In the genomic region with DNA sequence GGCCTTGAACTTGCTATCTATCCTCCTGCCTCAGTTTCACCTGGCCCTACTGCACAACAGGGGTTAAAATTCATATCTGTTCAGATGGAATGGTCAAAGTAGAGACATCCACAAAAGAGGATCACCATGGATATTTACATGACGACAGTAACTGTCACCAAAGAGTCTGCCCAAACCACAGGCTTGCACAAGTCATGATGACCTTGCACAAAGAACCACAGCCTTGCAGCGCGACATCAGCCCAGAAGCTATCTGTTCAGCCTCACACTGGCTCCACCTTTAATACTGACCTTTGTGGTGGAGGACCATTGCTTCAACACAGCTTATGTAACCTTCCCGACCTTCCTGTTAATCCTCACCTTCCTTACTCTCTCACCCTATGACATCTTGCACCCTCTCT, we compare ENCODE assay signal across 14 mouse cellular contexts. TPM values are rescaled to one million over a fixed set of nuclear protein-coding genes. Genes with fewer than 3 reads are reported as not detected.
DNase-seq lines count a peak whose midpoint lies in the region; ATAC-seq and TF ChIP-seq lines count a peak whose summit lies in the region.
"Had no signal": no experiment of that assay in that cellular context is flagged by ENCODE, and none has a peak within 500 bp of the region (broad histone marks: within the 10 kb centered on the region; RNA-seq: fewer than 3 reads in every experiment).

No protein-coding gene starts in this region.

- H3K4me2 ChIP-seq in liver, postnatal 0 days (ENCODE audit: low read depth, low read length), result no peak overlapping the region
- H3K4me2 ChIP-seq: kidney, embryonic 15.5 days; limb, embryonic 15.5 days; midbrain, embryonic 15.5 days had no signal

- no peak for TF ChIP-seq CTCF in liver, postnatal 0 days (IDR thresholded peaks at IDR 0.05; ENCODE audit: low read depth)

- no peaks in the 10 kb centered on the region for H3K9me3 ChIP-seq in liver, postnatal 0 days (ENCODE audit: low read length)
- H3K9me3 ChIP-seq: kidney, embryonic 15.5 days; limb, embryonic 15.5 days; midbrain, embryonic 15.5 days had no signal

- H3K4me3 ChIP-seq in liver, postnatal 0 days (ENCODE audit: low read depth, low read length), result no peak overlapping the region
- H3K4me3 ChIP-seq: kidney, embryonic 15.5 days; limb, embryonic 15.5 days; midbrain, embryonic 15.5 days had no signal

- ATAC-seq in common myeloid progenitor, adult 5-6 weeks (replicated peaks; ENCODE audit: low read depth, poor library complexity, severe bottlenecking), result peak; percentile 95
- ATAC-seq in liver, postnatal 0 days, result peak; percentile 85
- ATAC-seq in monocyte, adult 5-6 weeks (replicated peaks; ENCODE audit: insufficient number of reproducible peaks, low FRiP score, low TSS enrichment, poor library complexity, severe bottlenecking), result peak; percentile 68
- ATAC-seq: hindbrain, embryonic 16.5 days; midbrain, embryonic 15.5 days had no signal

- peak overlapping the region; percentile 5; the same call in 1 of the 2 replicates for H3K27ac ChIP-seq in liver, postnatal 0 days (ENCODE audit: low read depth)
- H3K27ac ChIP-seq: kidney, embryonic 15.5 days; limb, embryonic 15.5 days; midbrain, embryonic 15.5 days had no signal

- DNase-seq in adrenal gland, postnatal 14 days, result peak; percentile 60
- peak; percentile 70 for DNase-seq in liver, postnatal 0 days
- no peak for DNase-seq in left cerebral cortex, postnatal 4 days
- DNase-seq in left cerebral cortex, postnatal 36 days (ENCODE audit: low spot score in 2 of 2), result no peak
- DNase-seq in kidney, adult 11 months, result no peak
- DNase-seq: gastrocnemius, postnatal 36 days; thymus, adult 2 months had no signal

- peak; percentile 65 for TF ChIP-seq EP300 in liver, postnatal 0 days (IDR thresholded peaks at IDR 0.05; ENCODE audit: low read depth)

- no peaks in the 10 kb centered on the region for H3K4me1 ChIP-seq in liver, postnatal 0 days (ENCODE audit: insufficient read depth)
- H3K4me1 ChIP-seq: kidney, embryonic 15.5 days; limb, embryonic 15.5 days; midbrain, embryonic 15.5 days had no signal

- H3K36me3 ChIP-seq in liver, postnatal 0 days (replicated peaks; ENCODE audit: insufficient read depth, low read length), result no peaks in the 10 kb centered on the region
- H3K36me3 ChIP-seq: kidney, embryonic 15.5 days; limb, embryonic 15.5 days; midbrain, embryonic 15.5 days had no signal

- H3K9ac ChIP-seq in liver, postnatal 0 days (replicated peaks), result no peak overlapping the region
- H3K9ac ChIP-seq: kidney, embryonic 15.5 days; limb, embryonic 15.5 days; midbrain, embryonic 15.5 days had no signal

- intact Hi-C loops in left cerebral cortex, postnatal 4 days (cut with DNase I), result no loop called here
- intact Hi-C loops in left cerebral cortex, postnatal 36 days (cut with DNase I), result no loop called here

- no peaks in the 10 kb centered on the region for H3K27me3 ChIP-seq in liver, postnatal 0 days (ENCODE audit: insufficient read depth, low read length)
- H3K27me3 ChIP-seq: kidney, embryonic 15.5 days; limb, embryonic 15.5 days; midbrain, embryonic 15.5 days had no signal

- WGBS in liver, postnatal 0 days (ENCODE audit: insufficient replicate concordance), result 21% methylated on average over 4 of the region's 4 CpGs

RNA-seq across cellular contexts. Expression of a gene that starts 17.7 kb away (rescaled TPM):
- 1.1 and 2.2 TPM in 2 replicates for total RNA-seq in adrenal gland, postnatal 14 days (2021)
- 11.4 and 24.8 TPM in 2 replicates for total RNA-seq in common myeloid progenitor, adult 5-6 weeks (2017)
- polyA plus RNA-seq in liver, postnatal 0 days (2015; fragmentation: Nextera tagmentation; extraction: Ambion mirVana), result 7.7 and 9.7 TPM in 2 replicates
- total RNA-seq in monocyte, adult 5-6 weeks (2017), result 204 to 286 TPM (median 215 TPM) in 3 replicates
- under 1 TPM; 0.44 to 0.54 TPM for total RNA-seq in left cerebral cortex, postnatal 4 days (2021)
- total RNA-seq in left cerebral cortex, postnatal 36 days (2021), result under 1 TPM; 0.42 to 0.61 TPM

RNA-seq across cellular contexts. Expression of a gene that starts 26.6 kb away (rescaled TPM):
- 0.70 and 1.7 TPM in 2 replicates for total RNA-seq in adrenal gland, postnatal 14 days (2021)
- total RNA-seq in common myeloid progenitor, adult 5-6 weeks (2017), result 8.5 and 9.5 TPM in 2 replicates
- polyA plus RNA-seq in liver, postnatal 0 days (2015; fragmentation: Nextera tagmentation; extraction: Ambion mirVana), result 1.8 and 2.5 TPM in 2 replicates
- total RNA-seq in monocyte, adult 5-6 weeks (2017), result 53.2 to 124 TPM (median 94.6 TPM) in 3 replicates
- not detected for total RNA-seq in left cerebral cortex, postnatal 4 days (2021)
- total RNA-seq in left cerebral cortex, postnatal 36 days (2021), result not detected
- polyA plus RNA-seq: hindbrain, embryonic 16.5 days; midbrain, embryonic 15.5 days; neural tube, embryonic 14.5 days had no signal

RNA-seq across cellular contexts. Expression of a gene that starts 56.6 kb away (rescaled TPM):
- 16.6 and 18.6 TPM in 2 replicates for total RNA-seq in adrenal gland, postnatal 14 days (2021)
- total RNA-seq in common myeloid progenitor, adult 5-6 weeks (2017), result not detected in 2 replicates
- polyA plus RNA-seq in liver, postnatal 0 days (2015; fragmentation: Nextera tagmentation; extraction: Ambion mirVana), result 23.2 and 24.9 TPM in 2 replicates
- 0.78 to 3.1 TPM (median 1.9 TPM) in 3 replicates for total RNA-seq in monocyte, adult 5-6 weeks (2017)
- 1 to 10 TPM; 4.9 to 5.6 TPM for total RNA-seq in left cerebral cortex, postnatal 4 days (2021)
- total RNA-seq in left cerebral cortex, postnatal 36 days (2021), result 1 to 10 TPM; 4.7 to 8.0 TPM

Comparison
In these comparisons a context has a peak if more than half of its experiments do, and no peak if none do; other contexts are left out.
1. DNase-seq: peak in adrenal gland, postnatal 14 days (single experiment) and liver, postnatal 0 days (single experiment); none in left cerebral cortex, postnatal 4 days (single experiment), left cerebral cortex, postnatal 36 days (0 of 2) and kidney, adult 11 months (single experiment).
2. Peak in every context shown above with its lines, with median percentiles within 50 percentile points of each other: ATAC-seq.